Mouse (Mus musculus) spleen, adult 2 months (tissue): ENCODE measurements around the gene Pklr.

Source experiments
- CTCF ChIP-seq: fragments of 200-500 bp; IDR thresholded peaks from 2 replicates; pipeline ENCODE4 v1.5.1; 2011; ENCODE audit warnings: mild to moderate bottlenecking, inconsistent platforms; ENCODE audit not compliant: insufficient read depth, insufficient read length, insufficient replicate concordance; ENCODE audit errors: extremely low read depth
- POLR2A ChIP-seq: fragments of 200-500 bp; IDR thresholded peaks from 2 replicates; pipeline ENCODE4 v1.6.1; 2011; ENCODE audit warnings: low read depth, low read length, inconsistent platforms

DNA sequence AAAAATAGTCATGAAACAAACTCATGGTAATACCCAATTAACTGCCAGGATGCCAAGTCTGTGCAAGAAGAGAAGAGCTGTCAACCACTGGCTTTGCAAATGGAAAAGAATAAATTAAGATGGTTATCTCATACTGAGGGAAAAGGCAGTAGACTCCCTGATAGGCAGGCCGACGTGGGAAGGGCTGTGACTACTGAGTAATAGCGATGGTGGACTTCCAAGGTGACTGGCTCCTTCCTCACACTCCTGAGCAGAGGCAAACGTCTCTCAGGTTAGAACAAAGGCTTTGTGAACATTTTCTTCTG lies 32.7 kb upstream of the Pklr start:
- TF ChIP-seq POLR2A = no peak
- TF ChIP-seq CTCF = no peak
